Mouse (Mus musculus): ENCODE data around the gene Oas1c. TPM values are rescaled to one million over a fixed set of nuclear protein-coding genes. Genes with fewer than 3 reads are reported as not detected.
"Not testable (repeated sequence)": the region's sequence is repeated elsewhere in the genome, so short reads cannot be mapped to it uniquely, and the experiment has no call there.

Oas1c gene
- total RNA-seq, 1 experiment from 2014 or later, result 2.0 TPM

DNA sequence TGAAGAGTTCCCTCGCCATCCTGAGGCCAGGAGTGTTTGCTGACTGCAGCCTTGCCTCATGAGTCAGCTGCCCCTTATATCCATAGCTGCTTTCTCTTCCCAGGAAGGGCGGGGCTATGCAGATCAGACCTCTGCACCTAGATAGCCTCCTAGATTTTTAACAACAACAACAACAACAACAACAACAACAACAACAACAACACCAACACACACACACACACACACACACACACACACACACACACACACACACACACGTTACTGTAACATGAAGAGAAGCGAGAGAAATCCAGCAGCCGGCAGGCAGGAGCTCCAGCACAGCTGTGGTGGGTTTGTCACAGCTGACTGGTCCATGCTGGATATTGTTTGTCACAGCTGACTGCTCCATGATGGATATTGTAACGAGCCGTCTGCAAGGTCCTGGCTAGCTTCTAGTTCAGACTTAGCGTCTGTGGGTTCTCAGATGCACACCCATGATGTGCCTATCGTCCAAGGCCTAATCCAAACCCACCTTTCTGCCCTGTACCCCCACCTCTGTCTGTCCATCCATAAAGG, 16.8 kb downstream of the Oas1c start, which contains the start of gene Oas1e:
Gene Oas1e, minus strand, starts transcription at position 51 of the 555 bp plus-strand sequence.
- ATAC-seq (replicated peaks in 1 of 2; ENCODE audit: insufficient read depth in 1 of 2, low FRiP score in 2 of 2, low TSS enrichment in 1 of 2, low read depth in 1 of 2, poor library complexity in 2 of 2, severe bottlenecking in 2 of 2), result not testable (repeated sequence)

DNA sequence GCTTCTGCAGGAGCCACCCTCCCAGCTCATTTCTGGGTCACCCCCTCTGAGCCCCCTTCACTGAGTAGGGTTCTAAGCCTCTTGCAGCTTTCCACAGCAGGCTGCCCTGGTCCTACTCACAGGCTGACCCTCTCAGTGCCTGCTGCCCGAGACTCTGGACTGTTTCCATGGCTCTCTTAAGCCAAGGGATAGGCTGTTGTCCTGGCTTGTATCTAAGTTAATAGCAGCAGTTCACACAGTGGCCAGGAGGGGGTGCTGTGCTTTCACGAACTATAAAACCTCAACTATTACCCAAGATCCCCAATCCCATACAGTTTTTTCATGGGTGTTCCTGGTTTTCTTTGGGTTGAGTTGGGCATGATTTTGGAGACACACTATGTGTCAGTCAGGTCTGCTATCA, 19.3 kb downstream of the Oas1c start:
- ATAC-seq (replicated peaks in 1 of 2; ENCODE audit: insufficient read depth in 1 of 2, low FRiP score in 2 of 2, low TSS enrichment in 1 of 2, low read depth in 1 of 2, poor library complexity in 2 of 2, severe bottlenecking in 2 of 2), result peak in 1 of 2 experiments; percentile 39; a peak in 1 of 4 replicates

DNA sequence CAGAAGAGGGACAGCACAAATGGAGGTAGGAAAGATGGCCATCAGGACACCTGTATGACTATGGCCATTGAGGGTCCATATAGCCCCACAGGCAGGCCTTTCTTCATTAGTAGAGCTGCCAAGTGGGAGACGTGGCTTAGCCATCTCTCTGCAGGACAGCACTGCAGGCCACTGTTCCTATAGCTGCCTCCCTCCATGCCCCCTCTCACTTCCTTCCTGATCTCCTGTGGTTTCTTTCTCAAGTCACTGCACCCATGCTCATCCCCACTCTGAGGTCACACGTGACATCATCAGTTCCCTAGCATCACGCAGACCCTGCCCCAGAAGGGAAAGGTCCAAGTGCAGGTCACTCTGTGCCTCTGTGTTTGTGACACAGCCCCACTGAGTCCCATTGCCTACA, 25.3 kb downstream of the Oas1c start:
- peak in 1 of 2 experiments; percentile 27; a peak in 1 of 4 replicates for ATAC-seq (replicated peaks in 1 of 2; ENCODE audit: insufficient read depth in 1 of 2, low FRiP score in 2 of 2, low TSS enrichment in 1 of 2, low read depth in 1 of 2, poor library complexity in 2 of 2, severe bottlenecking in 2 of 2)

- no peak for ATAC-seq (replicated peaks in 1 of 2; ENCODE audit: insufficient read depth in 1 of 2, low FRiP score in 2 of 2, low TSS enrichment in 1 of 2, low read depth in 1 of 2, poor library complexity in 2 of 2, severe bottlenecking in 2 of 2)
Measured at GRCm38 (mm10) chr5:120782446-120782845, 29.9 kb downstream of the Oas1c start.

- no peak for ATAC-seq (replicated peaks in 1 of 2; ENCODE audit: insufficient read depth in 1 of 2, low FRiP score in 2 of 2, low TSS enrichment in 1 of 2, low read depth in 1 of 2, poor library complexity in 2 of 2, severe bottlenecking in 2 of 2)
Measured at GRCm38 (mm10) chr5:120781646-120782045, 30.7 kb downstream of the Oas1c start.

- ATAC-seq (replicated peaks in 1 of 2; ENCODE audit: insufficient read depth in 1 of 2, low FRiP score in 2 of 2, low TSS enrichment in 1 of 2, low read depth in 1 of 2, poor library complexity in 2 of 2, severe bottlenecking in 2 of 2), result no peak
Measured at GRCm38 (mm10) chr5:120779922-120780321, 32.4 kb downstream of the Oas1c start.

GRCm38 (mm10) chr5:120778941-120779340, 33.4 kb downstream of the Oas1c start:
- no peak for ATAC-seq (replicated peaks in 1 of 2; ENCODE audit: insufficient read depth in 1 of 2, low FRiP score in 2 of 2, low TSS enrichment in 1 of 2, low read depth in 1 of 2, poor library complexity in 2 of 2, severe bottlenecking in 2 of 2)

DNA sequence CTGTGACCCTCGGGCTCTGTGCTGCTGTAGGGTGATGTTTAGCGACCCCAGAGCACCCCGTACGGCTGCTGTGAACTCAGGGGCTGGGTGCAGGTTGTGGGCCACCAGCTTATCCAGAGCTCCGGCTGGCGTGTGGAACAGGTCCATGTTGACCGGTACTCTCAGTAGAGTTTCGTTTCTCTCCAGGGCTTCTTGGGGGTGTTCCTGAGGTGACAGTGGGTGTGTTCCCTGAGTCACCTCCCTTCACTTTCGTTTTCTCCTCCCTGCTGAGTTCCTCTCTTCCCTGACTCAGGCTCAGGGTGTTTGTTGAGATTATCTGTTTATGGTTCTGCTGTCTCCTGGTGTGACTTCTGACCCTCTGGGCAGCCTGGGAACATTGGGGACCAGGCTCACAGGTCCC, 34.8 kb downstream of the Oas1c start, which contains the start of gene Oas3:
Gene Oas3, minus strand, starts transcription at position 184 of the 400 bp plus-strand sequence.
- ATAC-seq (replicated peaks in 1 of 2; ENCODE audit: insufficient read depth in 1 of 2, low FRiP score in 2 of 2, low TSS enrichment in 1 of 2, low read depth in 1 of 2, poor library complexity in 2 of 2, severe bottlenecking in 2 of 2), result peak; percentile 54 to 61; a peak in 3 of 4 replicates

DNA sequence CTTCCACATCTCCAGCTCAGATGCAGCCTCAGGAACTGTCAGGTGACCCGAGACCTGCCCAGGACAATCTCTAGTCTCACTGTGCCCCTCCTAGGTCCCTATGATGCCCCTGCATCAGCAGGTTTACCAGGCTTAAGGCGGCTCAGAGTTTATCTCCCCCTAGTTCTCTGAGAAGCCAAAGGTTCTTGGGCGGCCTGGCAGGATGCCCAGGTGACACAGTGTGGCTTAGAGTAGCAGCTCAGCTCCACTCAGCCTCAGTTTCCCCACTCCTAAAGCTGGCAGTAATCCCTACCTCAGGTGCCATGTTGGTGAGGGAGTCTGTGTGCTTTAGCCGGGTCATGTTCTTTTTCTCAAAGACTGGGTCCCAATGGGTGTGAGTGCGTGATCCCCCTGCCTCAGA, 35.5 kb downstream of the Oas1c start:
- ATAC-seq (replicated peaks in 1 of 2; ENCODE audit: insufficient read depth in 1 of 2, low FRiP score in 2 of 2, low TSS enrichment in 1 of 2, low read depth in 1 of 2, poor library complexity in 2 of 2, severe bottlenecking in 2 of 2), result no peak

DNA sequence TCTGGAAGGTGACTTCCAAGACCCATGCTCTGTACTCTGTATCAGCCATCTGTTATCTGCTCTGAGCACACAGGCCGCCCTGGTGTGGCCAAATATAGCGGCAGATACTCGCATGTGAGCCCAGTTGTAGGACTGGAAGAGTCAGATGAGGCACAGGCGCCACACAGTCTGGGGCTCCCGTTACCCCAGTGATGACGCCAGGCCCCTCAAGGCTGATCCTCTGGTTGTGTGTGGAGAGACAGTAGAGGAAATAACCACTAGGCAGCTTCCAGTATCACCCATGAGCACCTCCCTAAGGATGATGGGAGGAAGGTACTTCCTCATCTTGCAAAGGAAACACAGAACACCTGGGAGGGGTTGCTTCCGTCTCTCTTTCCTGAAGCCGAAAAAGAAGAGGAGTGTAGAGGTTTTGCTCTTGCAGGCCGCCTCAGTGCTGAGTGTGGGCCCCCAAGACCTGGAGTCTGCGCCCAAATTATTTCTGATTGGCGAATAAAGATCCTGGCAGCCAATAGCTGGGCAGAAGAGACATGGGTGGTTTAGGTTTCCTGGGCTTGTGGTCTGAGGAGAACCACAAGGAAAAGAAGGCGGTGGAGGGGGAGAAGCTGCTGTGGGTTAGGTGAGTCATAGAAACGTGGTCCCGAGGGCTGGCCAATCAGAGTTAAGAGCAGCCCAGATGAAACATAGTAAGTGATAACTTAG, 36.9 kb downstream of the Oas1c start:
- ATAC-seq (replicated peaks in 1 of 2; ENCODE audit: insufficient read depth in 1 of 2, low FRiP score in 2 of 2, low TSS enrichment in 1 of 2, low read depth in 1 of 2, poor library complexity in 2 of 2, severe bottlenecking in 2 of 2), result peak; percentile 77 to 79

DNA sequence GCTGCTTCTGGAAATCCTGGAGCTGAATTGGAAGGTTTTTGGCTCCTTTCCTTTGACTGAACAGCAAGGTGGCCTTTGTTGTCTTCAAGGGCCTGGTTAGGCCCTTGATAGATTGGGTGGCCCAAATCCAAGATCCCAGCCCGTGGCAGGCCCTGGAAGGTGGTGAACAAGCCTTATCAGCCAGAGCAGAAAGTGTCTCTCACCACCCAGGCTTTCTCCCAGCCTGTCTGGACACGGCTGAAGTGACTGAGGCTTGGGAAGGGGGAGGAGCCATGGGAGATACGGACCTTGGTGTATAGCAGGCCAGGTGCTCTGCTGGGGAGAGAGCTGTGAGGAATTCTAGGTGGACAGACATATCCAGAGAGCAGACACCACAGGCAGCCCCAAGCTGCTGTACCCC, 42.9 kb downstream of the Oas1c start:
- peak in 1 of 2 experiments; percentile 39; a peak in 1 of 4 replicates for ATAC-seq (replicated peaks in 1 of 2; ENCODE audit: insufficient read depth in 1 of 2, low FRiP score in 2 of 2, low TSS enrichment in 1 of 2, low read depth in 1 of 2, poor library complexity in 2 of 2, severe bottlenecking in 2 of 2)

GRCm38 (mm10) chr5:120765010-120765409, 47.3 kb downstream of the Oas1c start:
- no peak for ATAC-seq (replicated peaks in 1 of 2; ENCODE audit: insufficient read depth in 1 of 2, low FRiP score in 2 of 2, low TSS enrichment in 1 of 2, low read depth in 1 of 2, poor library complexity in 2 of 2, severe bottlenecking in 2 of 2)

- ATAC-seq (replicated peaks in 1 of 2; ENCODE audit: insufficient read depth in 1 of 2, low FRiP score in 2 of 2, low TSS enrichment in 1 of 2, low read depth in 1 of 2, poor library complexity in 2 of 2, severe bottlenecking in 2 of 2), result no peak
Measured at GRCm38 (mm10) chr5:120761901-120762300, 50.4 kb downstream of the Oas1c start.

DNA sequence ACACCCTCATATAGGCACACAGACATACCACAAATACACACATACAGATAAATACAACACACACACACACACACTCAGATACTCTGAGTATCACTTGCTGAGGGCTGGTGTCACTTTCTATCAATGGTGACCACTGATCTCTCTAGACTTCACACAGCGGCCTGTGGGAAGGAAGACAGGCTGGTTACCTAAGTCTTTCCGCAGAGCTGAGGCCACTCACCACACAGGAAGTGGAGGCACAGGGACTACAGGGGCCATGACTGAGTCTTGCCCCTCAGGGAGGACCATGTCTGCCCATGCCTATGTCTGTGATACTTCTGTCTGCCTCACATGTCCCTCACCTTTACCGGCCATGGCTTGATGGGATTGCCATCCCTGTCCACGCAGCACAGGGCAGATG, 58.1 kb downstream of the Oas1c start:
- peak; percentile 22 to 29; a peak in 1 of 4 replicates for ATAC-seq (replicated peaks in 1 of 2; ENCODE audit: insufficient read depth in 1 of 2, low FRiP score in 2 of 2, low TSS enrichment in 1 of 2, low read depth in 1 of 2, poor library complexity in 2 of 2, severe bottlenecking in 2 of 2)

GRCm38 (mm10) chr5:120752786-120753185, 59.5 kb downstream of the Oas1c start:
- ATAC-seq (replicated peaks in 1 of 2; ENCODE audit: insufficient read depth in 1 of 2, low FRiP score in 2 of 2, low TSS enrichment in 1 of 2, low read depth in 1 of 2, poor library complexity in 2 of 2, severe bottlenecking in 2 of 2), result no peak

- no peak for ATAC-seq (replicated peaks in 1 of 2; ENCODE audit: insufficient read depth in 1 of 2, low FRiP score in 2 of 2, low TSS enrichment in 1 of 2, low read depth in 1 of 2, poor library complexity in 2 of 2, severe bottlenecking in 2 of 2)
Measured at GRCm38 (mm10) chr5:120751206-120751605, 61.1 kb downstream of the Oas1c start.

Measured in hematopoietic stem cell, adult 5-6 weeks (primary cell).